Mouse (Mus musculus) A20 (cell line): ENCODE data around the gene Ntng1.

Source experiments
- DNase-seq: peaks from one replicate; pipeline ENCODE4 v3.0.0-alpha.2; 2011; ENCODE audit warnings: low read depth, low spot score

Gene Ntng1

DNA sequence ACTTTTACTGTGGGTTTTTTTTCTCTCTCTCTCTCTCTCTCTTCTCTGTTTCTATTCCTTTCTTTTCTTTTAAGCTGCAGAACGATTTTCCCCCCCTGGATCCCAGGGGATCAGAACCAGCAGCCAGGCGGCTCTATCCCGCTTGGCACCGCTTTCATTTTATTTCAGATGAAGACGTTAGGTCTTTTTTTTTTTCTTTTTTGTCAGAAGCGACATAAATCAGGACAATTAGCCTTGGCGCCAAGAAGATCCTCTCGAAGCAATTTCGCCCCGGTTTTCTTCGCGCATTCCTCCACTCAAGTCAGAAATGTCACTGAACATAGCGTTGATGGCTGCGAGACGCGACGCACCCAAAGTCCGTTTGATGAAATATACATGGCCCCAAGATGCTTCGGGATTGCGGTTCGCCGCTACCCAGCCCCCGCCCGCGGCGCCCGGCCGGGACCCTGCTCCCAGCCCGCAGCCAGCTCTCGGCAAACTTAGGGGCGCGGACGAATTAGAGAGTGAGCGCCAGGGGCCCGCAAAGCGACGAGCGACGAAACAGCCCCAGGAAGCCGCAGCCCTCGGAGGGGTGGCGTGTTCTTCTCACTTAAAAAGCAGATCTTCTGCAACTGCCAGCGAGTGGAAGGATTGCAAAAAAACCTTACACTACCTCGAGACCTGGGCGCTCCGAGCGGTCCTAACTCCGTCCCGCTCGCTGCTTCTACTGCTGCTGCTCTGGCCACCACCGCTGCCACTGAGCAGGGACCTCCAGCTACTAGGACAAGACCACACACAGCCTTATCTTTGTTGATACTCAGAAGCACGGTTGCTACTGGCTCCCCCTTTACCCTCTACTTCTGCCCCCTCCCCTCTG, at the start of gene Ntng1:
TSS of gene Ntng1 (minus strand) at position 806 of the 856 bp plus-strand sequence.
- DNase-seq, result no peak

GRCm38 (mm10) chr3:110187401-110187948, 43.7 kb upstream of the Ntng1 start:
- no peak for DNase-seq

DNA sequence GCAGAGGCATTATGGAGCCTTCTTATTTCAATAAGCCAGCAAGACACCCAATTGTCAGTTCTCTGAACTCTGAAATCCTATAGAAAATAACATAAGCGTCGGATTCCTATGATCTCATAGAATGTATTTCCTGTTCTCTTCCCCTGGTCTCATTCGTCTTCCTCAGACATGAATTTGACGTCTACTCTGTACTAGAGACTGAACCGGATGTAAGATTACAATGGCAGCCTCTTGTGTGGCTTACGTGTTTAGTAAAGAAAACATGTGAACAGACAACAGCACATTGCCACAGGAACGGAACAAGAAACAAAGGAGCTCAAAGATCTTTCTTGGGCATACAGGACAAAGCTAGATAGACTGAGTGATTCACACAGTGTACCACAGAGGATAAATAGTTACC, 5.3 kb upstream of the Ntng1 start:
- no peak for DNase-seq

DNA sequence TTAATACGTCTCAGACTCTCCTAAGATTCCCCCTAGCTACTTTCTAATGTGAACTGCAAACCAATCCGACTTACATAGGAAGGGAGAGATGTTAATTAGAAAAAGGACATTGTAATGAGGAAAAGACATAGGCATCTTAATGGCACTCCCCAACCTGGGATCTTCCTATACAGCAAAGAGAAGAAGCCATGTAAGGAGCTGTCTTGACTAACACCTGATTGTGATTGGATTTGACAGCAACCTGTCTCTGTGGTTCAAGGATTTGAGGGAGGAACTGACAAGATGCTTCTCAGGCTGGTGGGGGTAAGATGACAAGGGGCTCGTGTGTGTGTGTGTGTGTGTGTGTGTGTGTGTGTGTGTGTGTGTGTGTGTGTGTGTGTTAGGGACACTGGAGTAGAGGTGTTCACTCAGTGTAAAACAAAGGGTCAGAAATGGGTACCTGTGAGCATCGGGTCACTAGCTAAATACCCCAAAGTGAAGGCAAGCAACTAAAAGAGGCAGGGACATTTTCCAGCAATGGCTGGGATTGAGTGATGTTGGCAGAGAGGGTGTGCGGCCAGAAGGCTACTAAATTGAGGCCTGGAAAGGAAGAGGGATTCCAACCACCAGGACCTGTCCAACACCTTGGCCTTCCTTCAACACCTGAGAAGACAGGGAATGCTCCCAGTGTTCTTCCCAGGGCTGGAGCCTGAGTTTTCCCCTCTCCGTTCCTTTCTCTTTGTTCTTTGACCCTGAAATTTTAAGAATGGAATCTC, 667 bp upstream of the Ntng1 start:
- DNase-seq, result no peak

DNA sequence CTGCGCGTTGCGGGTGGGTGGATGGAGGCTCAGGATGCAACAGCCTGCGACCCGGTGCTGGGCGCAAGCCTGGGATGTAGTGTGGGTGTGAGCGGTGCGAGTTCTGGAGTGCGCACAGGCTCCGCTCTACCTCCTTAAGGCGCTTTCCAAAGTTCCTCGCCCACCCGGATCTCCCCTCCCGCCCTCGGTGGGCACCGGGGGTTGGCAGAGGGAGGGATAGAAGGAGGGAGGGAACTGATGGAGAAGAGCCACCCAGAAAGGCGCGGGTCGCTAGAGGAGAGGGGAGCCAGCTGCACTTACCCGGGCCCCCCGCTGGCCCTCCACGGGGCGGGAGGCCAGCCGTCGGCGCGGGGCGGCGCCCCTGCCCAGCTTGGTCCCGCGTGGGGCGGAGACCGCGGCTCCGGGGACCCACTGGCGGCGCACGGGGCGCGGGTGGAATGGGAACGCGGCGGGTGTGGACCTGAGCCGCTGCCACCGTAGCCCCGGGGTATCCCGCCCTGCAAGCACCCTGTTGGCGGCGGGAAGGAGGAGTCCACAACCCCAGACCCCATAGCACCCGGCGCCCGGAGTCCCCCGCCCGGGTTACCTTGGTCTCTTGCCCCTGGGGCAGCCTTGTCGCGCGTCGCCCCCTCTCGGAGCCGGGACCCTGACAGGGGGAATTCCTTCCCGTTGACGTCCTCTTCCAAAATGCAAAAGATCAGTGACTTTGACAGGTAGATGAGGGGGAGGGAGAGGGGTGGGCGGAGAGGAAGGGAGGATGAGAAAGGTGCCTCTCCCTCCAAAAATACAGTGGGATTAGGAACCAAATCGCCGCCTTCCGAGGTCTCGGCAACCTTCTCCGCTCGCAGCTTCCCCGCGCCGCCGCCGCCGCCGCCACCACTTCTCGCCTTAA, 1.3 kb downstream of the Ntng1 start:
- DNase-seq, result no peak

GRCm38 (mm10) chr3:110141351-110142302, 2.2 kb downstream of the Ntng1 start:
- DNase-seq, result peak; percentile 39

DNA sequence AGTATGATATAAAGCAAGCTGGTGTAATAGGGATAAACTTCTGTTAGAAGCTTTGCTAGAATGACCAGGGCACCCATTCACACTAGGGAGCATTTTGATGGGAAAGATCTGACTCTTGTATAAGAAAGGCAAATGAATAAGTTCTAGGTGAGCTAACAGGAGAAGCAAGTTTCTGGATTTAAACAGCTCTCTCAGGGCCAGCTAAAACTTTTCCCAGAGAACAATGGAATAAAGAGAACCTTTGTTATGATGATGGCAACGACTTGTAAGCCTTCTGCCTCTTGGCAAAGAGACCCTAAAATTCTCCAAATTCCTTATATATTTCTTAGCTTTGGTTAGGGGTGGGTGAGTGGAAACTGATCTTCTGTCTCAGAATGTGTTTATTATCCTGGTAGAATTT, 7.7 kb downstream of the Ntng1 start:
- no peak for DNase-seq

GRCm38 (mm10) chr3:110133150-110133549, 10.7 kb downstream of the Ntng1 start:
- no peak for DNase-seq

DNA sequence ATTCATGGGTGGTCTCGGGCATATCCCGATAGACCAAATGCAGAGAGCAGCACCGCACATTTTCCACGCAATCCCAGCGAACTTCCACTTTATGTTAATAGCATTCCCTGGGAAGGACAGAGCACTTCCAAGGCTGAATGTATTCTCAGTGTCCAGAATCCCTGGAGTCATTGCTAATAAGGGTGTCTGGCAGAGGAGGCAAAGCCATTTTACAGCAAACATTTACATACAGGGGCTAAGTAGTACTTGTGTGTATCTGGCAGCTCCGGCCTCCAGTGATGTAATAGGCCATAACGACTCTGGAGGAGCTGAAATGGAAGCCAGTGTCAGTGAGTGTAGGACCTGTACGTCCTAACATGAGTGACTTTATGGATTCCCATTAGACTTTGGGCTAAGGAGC, 11.5 kb downstream of the Ntng1 start:
- no peak for DNase-seq

DNA sequence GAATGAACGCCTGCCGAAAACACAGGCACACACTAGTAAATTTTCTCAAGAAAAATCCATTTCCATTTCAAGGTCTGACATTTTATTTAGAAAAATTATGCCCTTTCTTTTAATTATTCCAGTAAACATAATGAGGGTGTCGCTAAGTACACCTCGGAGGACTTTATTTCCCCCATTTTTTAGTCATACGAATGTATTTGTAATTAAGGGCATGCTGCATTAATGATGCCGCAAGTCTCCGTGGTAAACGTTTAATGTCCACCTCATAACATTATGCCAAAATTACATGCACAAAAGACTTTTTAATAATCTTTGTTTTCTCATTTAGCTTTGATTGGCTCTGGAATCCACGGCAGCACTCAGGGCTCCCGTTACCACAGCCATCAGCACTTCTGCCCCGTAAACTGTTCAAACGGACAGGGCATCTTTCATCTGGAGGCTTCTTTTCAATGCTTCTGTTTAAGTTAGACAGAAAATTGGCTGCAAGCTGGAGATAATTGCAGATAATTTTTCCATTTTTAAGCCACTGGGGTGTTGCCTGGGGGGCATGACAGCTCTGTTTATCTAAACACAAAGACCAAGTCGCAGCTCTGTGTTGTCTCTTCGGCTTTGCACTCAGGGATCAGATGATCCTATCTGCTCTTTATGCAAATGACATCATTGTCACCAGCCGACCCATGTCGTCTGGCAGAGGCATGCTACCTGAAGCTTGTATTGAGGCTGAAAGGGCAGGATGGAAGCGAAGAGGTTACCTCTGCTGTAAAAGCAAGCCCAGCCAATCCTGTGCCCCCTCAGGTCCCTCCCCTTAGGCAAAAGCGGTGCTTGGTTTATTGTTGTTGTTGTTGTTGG, 12.5 kb downstream of the Ntng1 start:
- DNase-seq, result no peak

DNA sequence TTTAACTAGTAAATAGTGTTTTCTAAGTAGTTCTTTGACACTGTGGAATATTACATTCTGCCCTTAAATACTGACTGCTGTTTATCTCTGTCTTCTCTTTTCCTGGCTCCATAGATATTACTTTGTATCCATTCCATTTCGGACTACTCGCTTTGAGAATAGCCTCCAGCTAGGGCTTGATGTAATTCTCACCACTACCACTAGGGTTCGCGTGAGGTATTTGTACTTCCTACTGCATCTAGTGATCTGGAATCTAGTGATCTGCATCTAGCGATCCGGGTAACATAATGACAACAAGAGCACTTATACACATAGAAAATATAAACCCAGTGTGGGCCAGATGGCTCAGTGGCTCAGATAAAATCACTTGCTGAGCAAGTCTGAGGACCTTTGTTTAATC, 14.2 kb downstream of the Ntng1 start:
- DNase-seq, result peak; percentile 32

DNA sequence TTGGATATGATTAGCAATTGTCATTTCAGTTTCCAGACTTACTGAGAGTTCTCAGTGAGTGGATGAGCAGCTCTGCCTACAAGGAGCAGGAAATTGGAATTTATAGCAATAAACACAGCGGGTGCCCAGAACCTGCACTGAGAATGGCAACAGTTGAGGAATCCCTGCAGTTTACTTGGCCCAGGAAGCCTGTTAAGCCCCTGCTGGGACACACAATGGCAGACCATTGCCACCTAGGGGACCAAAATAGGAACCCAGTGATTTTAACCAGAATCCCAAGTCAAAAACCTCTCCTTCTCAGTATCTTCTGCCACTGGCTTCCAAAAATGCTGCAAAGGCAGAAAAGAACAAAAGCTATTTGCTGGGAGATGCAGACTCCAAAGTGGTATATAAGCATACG, 37.8 kb downstream of the Ntng1 start:
- no peak for DNase-seq

GRCm38 (mm10) chr3:110094407-110094806, 49.4 kb downstream of the Ntng1 start:
- no peak for DNase-seq

GRCm38 (mm10) chr3:110094003-110094402, 49.8 kb downstream of the Ntng1 start:
- DNase-seq, result no peak

DNA sequence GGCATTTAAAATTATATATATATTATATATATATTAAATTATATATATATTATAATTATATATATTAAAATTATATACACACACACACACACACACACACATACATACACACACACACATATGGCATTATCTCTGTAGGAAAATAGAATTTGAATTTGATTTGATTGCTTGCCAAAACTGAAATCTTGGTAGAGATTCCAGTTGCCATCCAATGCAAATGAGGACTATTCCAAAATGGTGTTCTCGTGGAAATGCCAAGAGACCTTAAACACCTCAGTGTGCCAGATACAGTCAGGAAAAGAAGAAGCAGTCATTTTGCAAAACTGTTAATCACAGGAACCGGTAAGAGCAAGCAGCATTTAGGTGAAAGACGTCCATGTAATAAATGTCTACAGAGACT, 51.3 kb downstream of the Ntng1 start:
- no peak for DNase-seq

DNA sequence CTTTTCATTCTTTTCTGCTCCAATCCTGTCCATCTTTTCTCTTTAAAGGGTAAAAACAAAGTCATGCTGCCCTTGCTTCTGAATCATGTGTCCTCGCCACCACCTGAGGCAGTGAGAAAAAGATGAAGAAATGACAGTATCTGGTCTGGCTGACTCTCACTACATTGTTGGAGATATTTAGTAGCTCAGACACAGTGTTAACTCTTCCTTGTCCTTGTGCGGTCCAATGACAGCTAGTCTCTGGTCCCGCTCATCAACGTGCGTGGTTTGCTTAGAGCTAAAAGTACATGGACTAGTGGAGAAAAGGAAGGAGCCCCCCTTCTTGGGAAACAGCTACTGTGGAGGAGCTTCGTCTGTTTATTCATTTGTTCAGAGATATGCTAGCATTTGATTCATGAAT, 56.6 kb downstream of the Ntng1 start:
- DNase-seq, result no peak

DNA sequence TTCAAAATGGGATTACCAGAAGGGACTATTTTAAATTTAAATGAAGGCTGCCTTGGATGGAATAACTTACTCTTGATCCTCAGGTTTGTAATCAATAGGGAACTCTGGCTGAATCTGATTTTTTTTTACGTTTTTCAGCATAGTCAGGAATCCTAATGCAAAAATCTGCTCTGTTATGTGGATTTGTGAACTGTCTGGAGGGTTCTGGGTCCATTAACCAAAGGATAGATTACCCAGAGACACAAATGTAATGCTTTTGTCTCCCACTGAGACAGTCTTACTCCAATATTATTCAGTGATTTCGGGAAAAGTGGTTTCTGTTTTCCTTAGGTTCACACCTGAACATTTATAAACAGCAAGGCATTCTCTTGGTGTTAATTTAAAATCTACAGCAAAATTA, 58.5 kb downstream of the Ntng1 start:
- no peak for DNase-seq

GRCm38 (mm10) chr3:110064709-110065256, 79.0 kb downstream of the Ntng1 start:
- no peak for DNase-seq

- DNase-seq, result no peak
Observed at GRCm38 (mm10) chr3:110055915-110056314, 87.9 kb downstream of the Ntng1 start.
